Mouse (Mus musculus) forebrain, embryonic 11.5 days (tissue): ENCODE data around the gene Pla2g4a. TPM values are rescaled to one million over a fixed set of nuclear protein-coding genes. Genes with fewer than 3 reads are reported as not detected.

Source experiments
- ATAC-seq: fragments of 200-750 bp; cut with Nextera tagmentation; replicated peaks from 2 replicates; pipeline ENCODE4 v1.8.0; 2017; ENCODE audit warnings: moderate TSS enrichment; ENCODE audit not compliant: low FRiP score
- DNase-seq: peaks from one replicate; pipeline ENCODE4 v3.0.0-alpha.2; 2017; ENCODE audit warnings: low spot score
- H3K27ac ChIP-seq: fragments of 300-500 bp; sonication (generic); 2 replicates; pipeline ENCODE4 v1.5.1; 2014; ENCODE audit warnings: low read depth, low read length
- H3K27me3 ChIP-seq: fragments of 300-500 bp; sonication (generic); 2 replicates; pipeline ENCODE4 v1.6.1; 2014; ENCODE audit warnings: mild to moderate bottlenecking, low read length, mixed read lengths; ENCODE audit not compliant: control insufficient read depth, insufficient read depth
- H3K36me3 ChIP-seq: fragments of 300-500 bp; sonication (generic); 2 replicates; pipeline ENCODE4 v1.6.1; 2014; ENCODE audit warnings: mild to moderate bottlenecking, low read length, moderate library complexity, mixed read lengths; ENCODE audit not compliant: control insufficient read depth, insufficient read depth
- H3K4me1 ChIP-seq: fragments of 300-500 bp; sonication (generic); replicated peaks from 2 replicates; pipeline ENCODE4 v1.6.1; 2014; ENCODE audit warnings: low read length, mixed read lengths; ENCODE audit not compliant: control insufficient read depth, insufficient read depth
- H3K4me2 ChIP-seq: fragments of 300-500 bp; sonication (generic); 2 replicates; pipeline ENCODE4 v1.6.1; 2014; ENCODE audit warnings: low read depth, mild to moderate bottlenecking, low read length, moderate library complexity, mixed read lengths; ENCODE audit not compliant: severe bottlenecking
- H3K4me3 ChIP-seq: fragments of 300-500 bp; sonication (generic); 2 replicates; pipeline ENCODE4 v1.5.1; 2014; ENCODE audit warnings: low read depth, low read length
- H3K9ac ChIP-seq: fragments of 300-500 bp; sonication (generic); 2 replicates; pipeline ENCODE4 v1.6.1; 2014; ENCODE audit warnings: low read length
- H3K9me3 ChIP-seq: fragments of 300-500 bp; sonication (generic); 2 replicates; pipeline ENCODE4 v1.6.1; 2016; ENCODE audit warnings: low read length, mixed read lengths; ENCODE audit not compliant: control insufficient read depth
- WGBS: fragments of 180-500 bp; shearing (Covaris S2); extraction: QIAGEN DNeasy Blood & Tissue Kit; methylation state at CpG from one replicate; pipeline ENCODE4 v1.1.7; 2014; 5-methylcytosine and 5-hydroxymethylcytosine counted together
- polyA plus RNA-seq: library from polyadenylated mRNA; unstranded; fragments of >200 nt; fragmentation: Nextera tagmentation; extraction: Ambion mirVana; gene quantifications from 2 replicates; pipeline ENCODE4 v1.2.1, GENCODE M21; 2014

Gene Pla2g4a
- 3.4 and 4.6 TPM in 2 replicates for polyA plus RNA-seq

DNA sequence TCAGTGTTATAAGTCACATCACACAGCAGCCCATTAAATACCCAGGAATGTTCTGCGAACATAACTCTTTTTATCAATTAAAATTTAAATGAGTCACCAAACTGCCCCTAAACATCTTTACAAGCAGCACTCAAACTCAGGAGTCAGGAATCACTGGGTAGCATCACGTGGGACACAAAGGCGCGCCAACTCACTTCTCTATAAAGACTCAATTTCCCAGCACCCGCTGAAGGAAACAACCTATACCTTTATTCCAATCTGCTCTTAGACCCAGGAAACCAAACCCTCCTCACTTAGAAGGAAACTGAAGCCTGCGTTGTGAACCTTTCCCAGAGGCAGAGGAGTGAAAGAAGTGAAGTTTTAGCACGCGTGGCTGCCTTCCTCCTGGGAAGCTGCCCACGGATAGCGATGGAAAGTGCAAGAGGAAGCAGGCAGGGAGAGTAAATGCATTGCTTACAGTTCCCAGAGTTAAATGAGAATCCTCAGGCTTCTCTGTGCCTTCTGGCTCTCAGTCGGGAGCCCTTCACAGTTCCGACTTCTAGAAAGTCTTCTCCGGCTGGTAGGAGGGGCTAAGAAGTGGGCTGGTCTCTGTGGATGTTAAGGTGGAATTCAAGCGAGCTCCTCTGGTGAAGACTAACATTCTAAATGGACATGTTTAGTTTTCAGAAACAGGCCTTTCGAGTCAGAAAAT lies at the start of gene Pla2g4a:
Gene Pla2g4a (minus strand): TSS at position 557 of the 691 bp plus-strand sequence.
- H3K27ac ChIP-seq: no peak within 1 kb of the TSS
- H3K9ac ChIP-seq: no peak within 1 kb of the TSS; the same call in 1 of the 2 replicates
- H3K36me3 ChIP-seq: no peaks in the 10 kb centered on the region
- H3K9me3 ChIP-seq: no peaks in the 10 kb centered on the region
- H3K4me1 ChIP-seq: no peaks in the 10 kb centered on the region
- WGBS: 26% methylated on average over 15 of the region's 15 CpGs
- H3K4me3 ChIP-seq: no peak within 1 kb of the TSS
- ATAC-seq (peak; percentile 53), DNase-seq (no peak)
- peak within 1 kb of the TSS; percentile 46 for H3K4me2 ChIP-seq
- H3K27me3 ChIP-seq: no peaks in the 10 kb centered on the region

DNA sequence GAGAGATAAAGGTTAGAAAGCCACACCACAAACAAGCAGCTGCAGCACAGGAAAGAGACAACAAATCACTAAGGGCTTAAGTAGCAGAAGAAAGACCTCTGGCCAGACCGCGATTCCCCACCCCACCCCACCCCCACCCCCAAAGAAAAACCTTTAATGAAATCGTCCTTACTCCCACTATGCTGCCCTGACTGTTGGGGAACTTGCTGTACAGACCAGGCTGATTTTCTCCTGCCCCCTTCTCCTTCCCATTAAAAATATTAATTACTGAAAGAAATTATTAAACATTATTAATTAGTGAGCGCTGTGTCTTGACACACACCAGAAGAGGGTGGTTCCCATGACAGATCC lies 49.5 kb upstream of the Pla2g4a start:
- Histone ChIP-seq H3K27me3 (no peaks in the 10 kb centered on the region), H3K4me2 (no peak overlapping the region), H3K36me3 (no peaks in the 10 kb centered on the region), H3K4me1 (no peaks in the 10 kb centered on the region), H3K9me3 (no peaks in the 10 kb centered on the region), H3K9ac (no peak overlapping the region), H3K4me3 (no peak overlapping the region), H3K27ac (no peak overlapping the region)
- DNase-seq: no peak
- peak; percentile 28 for ATAC-seq
- WGBS: 42% methylated on average over 4 of the region's 4 CpGs

DNA sequence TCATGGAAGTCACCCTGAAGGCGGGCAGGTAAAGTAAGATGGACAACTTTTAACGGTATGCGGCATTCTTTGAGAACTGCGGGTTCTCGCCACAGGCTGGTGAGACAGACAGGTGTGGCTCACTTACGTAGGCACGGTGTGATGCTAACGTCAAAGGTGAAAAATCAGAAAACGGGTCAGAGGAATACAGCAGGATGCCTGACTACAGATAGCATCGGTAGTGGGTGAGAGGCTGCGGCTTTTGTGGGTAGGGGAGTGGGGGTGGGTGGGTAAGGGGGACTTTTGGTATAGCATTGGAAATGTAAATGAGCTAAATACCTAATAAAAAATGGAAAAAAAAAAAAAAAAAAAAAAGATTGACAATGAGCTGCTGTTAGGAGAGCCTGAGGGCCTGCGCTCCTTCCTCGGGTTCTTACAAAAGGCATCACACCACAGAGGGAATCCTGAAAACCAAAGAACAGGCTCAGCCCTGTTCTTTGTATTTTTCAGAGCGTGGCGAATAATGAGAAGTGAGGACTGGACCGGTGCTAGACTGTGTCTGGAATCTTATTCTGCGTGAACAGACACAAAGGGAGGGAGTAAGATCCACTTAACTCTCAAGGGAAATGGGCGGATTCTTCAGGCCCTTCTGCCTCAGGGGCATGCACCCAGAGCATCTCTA lies 49.0 kb upstream of the Pla2g4a start:
- DNase-seq: no peak
- H3K9me3 ChIP-seq: no peaks in the 10 kb centered on the region
- H3K36me3 ChIP-seq: no peaks in the 10 kb centered on the region
- H3K9ac ChIP-seq: no peak overlapping the region
- 66% methylated on average over 18 of the region's 18 CpGs for WGBS
- H3K4me3 ChIP-seq: no peak overlapping the region
- no peaks in the 10 kb centered on the region for H3K27me3 ChIP-seq
- H3K4me1 ChIP-seq: no peaks in the 10 kb centered on the region
- H3K27ac ChIP-seq: no peak overlapping the region
- H3K4me2 ChIP-seq: no peak overlapping the region
- peak; percentile 72 for ATAC-seq

- H3K4me1 ChIP-seq: no peaks in the 10 kb centered on the region
- no peak overlapping the region for H3K4me2 ChIP-seq
- H3K36me3 ChIP-seq: no peaks in the 10 kb centered on the region
- ATAC-seq (0 out of 2 replicates have a peak, but pooled peaks have one; percentile 4), DNase-seq (no peak)
- no peak overlapping the region for H3K27ac ChIP-seq
- no peak overlapping the region for H3K9ac ChIP-seq
- no peak overlapping the region for H3K4me3 ChIP-seq
- H3K9me3 ChIP-seq: no peaks in the 10 kb centered on the region
- no peaks in the 10 kb centered on the region for H3K27me3 ChIP-seq
- WGBS: 96% methylated on average over 9 of the region's 9 CpGs
These were observed 48.0 kb upstream of the Pla2g4a start for GRCm38 (mm10) chr1:150009134-150009533.

GRCm38 (mm10) chr1:149975626-149976025 lies 14.5 kb upstream of the Pla2g4a start:
- WGBS: 91% methylated on average over 1 of the region's 1 CpGs
- Histone ChIP-seq H3K4me2 (no peak overlapping the region), H3K9ac (no peak overlapping the region), H3K27ac (no peak overlapping the region), H3K9me3 (no peaks in the 10 kb centered on the region), H3K4me1 (no peaks in the 10 kb centered on the region), H3K36me3 (no peaks in the 10 kb centered on the region), H3K4me3 (no peak overlapping the region), H3K27me3 (no peaks in the 10 kb centered on the region)
- DNase-seq: no peak
- no peak for ATAC-seq

GRCm38 (mm10) chr1:149965826-149966225 lies 4.7 kb upstream of the Pla2g4a start:
- DNase-seq (no peak), ATAC-seq (no peak)
- Histone ChIP-seq H3K27me3 (no peaks in the 10 kb centered on the region), H3K4me1 (no peaks in the 10 kb centered on the region), H3K9me3 (no peaks in the 10 kb centered on the region), H3K9ac (no peak overlapping the region), H3K4me2 (no peak overlapping the region), H3K4me3 (no peak overlapping the region), H3K36me3 (no peaks in the 10 kb centered on the region), H3K27ac (no peak overlapping the region)
- 89% methylated on average over 1 of the region's 1 CpGs for WGBS

DNA sequence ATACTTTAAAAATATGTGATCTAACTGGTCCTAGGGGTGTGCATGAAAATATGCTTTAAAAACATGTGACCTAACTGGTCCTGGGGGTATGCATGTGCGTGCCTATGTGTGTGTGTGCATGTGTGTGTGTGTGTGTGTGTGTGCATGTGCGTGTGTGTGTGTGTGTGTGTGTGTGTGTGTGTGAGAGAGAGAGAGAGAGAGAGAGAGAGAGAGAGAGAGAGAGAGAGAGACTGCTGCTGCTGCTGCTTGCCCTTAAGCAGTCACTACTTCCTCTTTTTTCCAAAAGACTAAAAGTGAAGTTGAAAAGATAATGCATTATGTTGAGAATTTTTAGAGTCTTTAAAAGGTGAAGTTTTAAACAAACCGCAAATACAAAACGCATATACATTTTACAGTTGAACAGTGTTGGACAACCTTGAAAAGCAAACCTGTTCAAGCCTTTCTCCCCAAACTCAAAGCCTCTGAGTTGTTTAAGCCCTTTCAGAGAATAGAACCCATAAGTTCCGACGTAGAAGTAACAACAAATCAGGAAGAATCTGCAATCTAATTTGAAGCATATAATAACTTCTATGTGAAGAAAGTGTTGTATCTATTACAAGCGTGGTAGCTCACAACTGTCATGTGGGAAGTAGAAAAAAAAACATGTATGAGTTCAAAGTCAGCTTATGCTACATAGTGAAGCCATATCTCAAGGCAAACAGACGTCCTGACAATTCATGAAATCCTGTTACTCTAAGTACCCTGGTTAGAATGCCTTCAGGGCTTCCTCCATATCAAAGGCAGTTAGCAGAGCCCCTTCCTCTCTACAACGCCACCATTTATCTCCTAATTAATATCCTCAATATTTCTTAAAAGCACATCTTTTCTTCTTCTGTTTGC lies 574 bp upstream of the Pla2g4a start:
- no peaks in the 10 kb centered on the region for H3K4me1 ChIP-seq
- no peak overlapping the region for H3K4me2 ChIP-seq
- ATAC-seq (no peak), DNase-seq (no peak)
- no peaks in the 10 kb centered on the region for H3K27me3 ChIP-seq
- H3K27ac ChIP-seq: no peak overlapping the region
- WGBS: 77% methylated on average over 9 of the region's 9 CpGs
- no peaks in the 10 kb centered on the region for H3K9me3 ChIP-seq
- H3K36me3 ChIP-seq: no peaks in the 10 kb centered on the region
- no peak overlapping the region for H3K9ac ChIP-seq
- H3K4me3 ChIP-seq: no peak overlapping the region

GRCm38 (mm10) chr1:149960251-149960650 lies 839 bp downstream of the Pla2g4a start:
- no peak for ATAC-seq
- DNase-seq: no peak
- no peak overlapping the region for H3K4me3 ChIP-seq
- no peak overlapping the region for H3K9ac ChIP-seq
- no peaks in the 10 kb centered on the region for H3K4me1 ChIP-seq
- no peaks in the 10 kb centered on the region for H3K36me3 ChIP-seq
- WGBS: 94% methylated on average over 4 of the region's 4 CpGs
- H3K9me3 ChIP-seq: no peaks in the 10 kb centered on the region
- H3K27me3 ChIP-seq: no peaks in the 10 kb centered on the region
- no peak overlapping the region for H3K4me2 ChIP-seq
- no peak overlapping the region for H3K27ac ChIP-seq
